Mouse (Mus musculus) stomach, postnatal 0 days (tissue): Measurements from ENCODE around the gene Pitpnm1. TPM values are rescaled to one million over a fixed set of nuclear protein-coding genes. Genes with fewer than 3 reads are reported as not detected.

ENCODE experiments used
- ATAC-seq: fragments of 200-750 bp; cut with Nextera tagmentation; 2 replicates; pipeline ENCODE4 v1.8.0; 2017; ENCODE audit not compliant: low FRiP score, low TSS enrichment
- DNase-seq: peaks from one replicate; pipeline ENCODE4 v3.0.0-alpha.2; 2016; ENCODE audit warnings: low spot score
- H3K27ac ChIP-seq: fragments of 300-500 bp; sonication (generic); replicated peaks from 2 replicates; pipeline ENCODE4 v1.5.1; 2014; ENCODE audit warnings: mild to moderate bottlenecking, control low read depth
- H3K27me3 ChIP-seq: fragments of 300-500 bp; sonication (generic); 2 replicates; pipeline ENCODE4 v1.6.1; 2014; ENCODE audit warnings: low read length; ENCODE audit not compliant: control insufficient read depth, insufficient read depth
- H3K36me3 ChIP-seq: fragments of 300-500 bp; sonication (generic); 2 replicates; pipeline ENCODE4 v1.6.1; 2014; ENCODE audit warnings: low read length, mixed read lengths; ENCODE audit not compliant: control insufficient read depth, insufficient read depth
- H3K4me1 ChIP-seq: fragments of 300-500 bp; sonication (generic); replicated peaks from 2 replicates; pipeline ENCODE4 v1.6.1; 2014; ENCODE audit warnings: antibody characterized with exemption; ENCODE audit not compliant: control insufficient read depth, insufficient read depth
- H3K4me2 ChIP-seq: fragments of 300-500 bp; sonication (generic); replicated peaks from 2 replicates; pipeline ENCODE4 v1.6.1; 2014; ENCODE audit warnings: low read depth, mild to moderate bottlenecking, control low read depth, moderate library complexity
- H3K4me3 ChIP-seq: fragments of 300-500 bp; sonication (generic); 2 replicates; pipeline ENCODE4 v1.5.1; 2014; ENCODE audit warnings: low read depth, low read length, control low read depth
- H3K9ac ChIP-seq: fragments of 300-500 bp; sonication (generic); 2 replicates; pipeline ENCODE4 v1.6.1; 2014; ENCODE audit warnings: mild to moderate bottlenecking, low read length, control low read depth, mixed read lengths
- H3K9me3 ChIP-seq: fragments of 300-500 bp; sonication (generic); 2 replicates; pipeline ENCODE4 v1.6.1; 2016; ENCODE audit warnings: low read length; ENCODE audit not compliant: control insufficient read depth
- CTCF ChIP-seq: IDR thresholded peaks from 2 replicates; pipeline ENCODE4 v1.5.1; 2016; ENCODE audit warnings: antibody characterized with exemption, low read depth, mild to moderate bottlenecking, moderate library complexity
- EP300 ChIP-seq: optimal IDR thresholded peaks from 2 replicates; pipeline ENCODE3; 2016; ENCODE audit warnings: antibody characterized with exemption
- WGBS: fragments of 180-500 bp; shearing (Covaris S2); extraction: QIAGEN DNeasy Blood & Tissue Kit; methylation state at CpG from one replicate; pipeline ENCODE4 v1.1.7; 2014; 5-methylcytosine and 5-hydroxymethylcytosine counted together
- polyA plus RNA-seq: library from polyadenylated mRNA; unstranded; fragments of >200 nt; fragmentation: Nextera tagmentation; extraction: Ambion mirVana; gene quantifications from 2 replicates; pipeline ENCODE4 v1.2.1, GENCODE M21; 2015

Pitpnm1 gene
- polyA plus RNA-seq, 1 experiment from 2014 or later: 8.3 TPM

- Histone ChIP-seq H3K36me3 (no peaks in the 10 kb centered on the region), H3K4me1 (no peaks in the 10 kb centered on the region), H3K27me3 (no peaks in the 10 kb centered on the region), H3K4me3 (no peak overlapping the region), H3K9me3 (no peaks in the 10 kb centered on the region), H3K4me2 (no peak overlapping the region), H3K9ac (no peak overlapping the region), H3K27ac (no peak overlapping the region)
- WGBS: 74% methylated on average over 16 of the region's 16 CpGs
- DNase-seq (no peak), ATAC-seq (no peak)
- no peak for TF ChIP-seq EP300
- TF ChIP-seq CTCF: no peak
Measured at GRCm38 (mm10) chr19:4144550-4145498, 45.0 kb downstream of the Pitpnm1 start.

GRCm38 (mm10) chr19:4145936-4146335 lies 46.1 kb downstream of the Pitpnm1 start:
- H3K4me2 ChIP-seq: no peak overlapping the region
- H3K9me3 ChIP-seq: no peaks in the 10 kb centered on the region
- H3K27me3 ChIP-seq: no peaks in the 10 kb centered on the region
- no peaks in the 10 kb centered on the region for H3K4me1 ChIP-seq
- H3K9ac ChIP-seq: no peak overlapping the region
- H3K27ac ChIP-seq: no peak overlapping the region
- no peak overlapping the region for H3K4me3 ChIP-seq
- DNase-seq (no peak), ATAC-seq (no peak)
- H3K36me3 ChIP-seq: peaks cover 5% of the 10 kb centered on the region; the same call in 1 of the 2 replicates
- WGBS: 88% methylated on average over 5 of the region's 5 CpGs
- TF ChIP-seq CTCF (no peak), EP300 (no peak)

GRCm38 (mm10) chr19:4146366-4147021 lies 46.7 kb downstream of the Pitpnm1 start:
- ATAC-seq: no peak
- Histone ChIP-seq H3K36me3 (peaks cover 5% of the 10 kb centered on the region; the same call in 1 of the 2 replicates), H3K27ac (no peak overlapping the region), H3K27me3 (no peaks in the 10 kb centered on the region), H3K4me2 (no peak overlapping the region), H3K9me3 (no peaks in the 10 kb centered on the region), H3K9ac (no peak overlapping the region), H3K4me1 (no peaks in the 10 kb centered on the region), H3K4me3 (no peak overlapping the region)
- DNase-seq: no peak
- WGBS: 72% methylated on average over 12 of the region's 12 CpGs
- TF ChIP-seq CTCF (no peak), EP300 (no peak)

- 67% methylated on average over 3 of the region's 3 CpGs for WGBS
- no peaks in the 10 kb centered on the region for H3K4me1 ChIP-seq
Measured at GRCm38 (mm10) chr19:4147022-4147405, 47.2 kb downstream of the Pitpnm1 start.

GRCm38 (mm10) chr19:4147782-4148490 lies 48.1 kb downstream of the Pitpnm1 start:
- Histone ChIP-seq H3K4me1 (no peaks in the 10 kb centered on the region), H3K4me2 (peak overlapping the region; percentile 69), H3K9ac (peak overlapping the region; percentile 56), H3K27me3 (no peaks in the 10 kb centered on the region), H3K4me3 (peak overlapping the region; percentile 91), H3K9me3 (no peaks in the 10 kb centered on the region), H3K27ac (peak overlapping the region; percentile 58; the same call in 1 of the 2 replicates), H3K36me3 (peaks cover 5% of the 10 kb centered on the region; the same call in 1 of the 2 replicates)
- TF ChIP-seq EP300 (no peak), CTCF (no peak)
- WGBS: 39% methylated on average over 9 of the region's 9 CpGs
- DNase-seq: no peak
- ATAC-seq: no peak; the same call in 1 of the 2 replicates

More at GRCm38 (mm10) chr19:4147022-4147405, 47.2 kb downstream of the Pitpnm1 start:
- no peak overlapping the region for H3K4me2 ChIP-seq
- H3K36me3 ChIP-seq: peaks cover 5% of the 10 kb centered on the region; the same call in 1 of the 2 replicates
- H3K4me3 ChIP-seq: no peak overlapping the region
- H3K27me3 ChIP-seq: no peaks in the 10 kb centered on the region
- TF ChIP-seq EP300 (no peak), CTCF (no peak)
- no peak for ATAC-seq
- H3K9ac ChIP-seq: no peak overlapping the region
- no peak for DNase-seq
- no peak overlapping the region for H3K27ac ChIP-seq
- H3K9me3 ChIP-seq: no peaks in the 10 kb centered on the region
